Mouse (Mus musculus) small intestine, adult 2 months (tissue): Measurements from ENCODE around the gene Ydjc.

ENCODE experiments used
- CTCF ChIP-seq: fragments of 200-500 bp; IDR thresholded peaks from 2 replicates; pipeline ENCODE4 v1.5.1; 2012; ENCODE audit warnings: low read depth, mild to moderate bottlenecking, control low read depth, inconsistent platforms, low read length, moderate library complexity, mixed read lengths; ENCODE audit not compliant: insufficient replicate concordance, insufficient read length; ENCODE audit errors: extremely low read depth
- POLR2A ChIP-seq: fragments of 200-500 bp; IDR thresholded peaks from 2 replicates; pipeline ENCODE4 v1.6.1; 2012; ENCODE audit warnings: low read depth, mild to moderate bottlenecking, control low read depth, inconsistent platforms, low read length, moderate library complexity

DNA sequence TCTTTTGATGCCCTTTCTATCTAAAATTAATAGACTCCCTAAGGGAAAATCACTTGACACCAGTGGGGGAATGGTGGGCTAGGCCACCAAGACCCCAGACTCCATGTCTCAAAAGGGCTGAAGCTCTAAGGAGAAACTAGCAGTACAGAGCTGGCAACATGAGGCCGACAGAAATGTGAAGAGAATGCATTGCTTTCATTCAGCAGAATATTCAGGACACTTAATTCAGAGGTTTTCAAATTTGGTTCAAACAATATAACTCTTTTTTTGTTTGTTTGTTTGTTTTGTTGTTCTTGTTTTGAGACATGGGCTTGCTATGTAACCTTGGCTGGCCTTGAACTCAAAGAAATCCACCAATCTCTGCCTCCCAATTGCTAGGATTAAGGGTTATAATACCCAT, 58.1 kb downstream of the Ydjc start, which contains the start of gene Ube2l3:
- TF ChIP-seq POLR2A (no peak), CTCF (no peak)
